Mouse (Mus musculus) right cerebral cortex, adult 2 months (tissue): ENCODE measurements at regions not wholly inside any gene's neighbourhood (a gene's known extent, or its start where the extent isn't known, plus 50 kb on each side); places are given as distances from the start of the nearest gene placed in this dataset.
"Not testable (repeated sequence)": the region's sequence is repeated elsewhere in the genome, so short reads cannot be mapped to it uniquely, and the experiment has no call there.

Experiments used
- DNase-seq, 2 experiments: peaks; one replicate each; pipeline ENCODE4 v3.0.0; 2021 to 2022; ENCODE audit warnings: low spot score in 2 of 2

- no peak for DNase-seq
Observed at GRCm38 (mm10) chr16:55168433-55168832, 129.4 kb downstream of the Zpld1 start.

GRCm38 (mm10) chr16:55166181-55166848 lies 131.5 kb downstream of the Zpld1 start:
- DNase-seq, result no peak

GRCm38 (mm10) chr16:55162926-55163325 lies 134.9 kb downstream of the Zpld1 start:
- DNase-seq, result no peak

- DNase-seq, result peak; percentile 25 to 34
Observed at GRCm38 (mm10) chr16:55151726-55152125, 146.1 kb downstream of the Zpld1 start.

- DNase-seq, result no peak
Observed at GRCm38 (mm10) chr16:55142431-55143173, 155.2 kb downstream of the Zpld1 start.

- DNase-seq, result no peak
Observed at GRCm38 (mm10) chr16:55134961-55135360, 162.8 kb downstream of the Zpld1 start.

- no peak for DNase-seq
Observed at GRCm38 (mm10) chr16:55097651-55098050, 200.1 kb downstream of the Zpld1 start.

GRCm38 (mm10) chr16:55087461-55087860 lies 210.3 kb downstream of the Zpld1 start:
- no peak for DNase-seq

GRCm38 (mm10) chr16:55076172-55076571 lies 221.6 kb downstream of the Zpld1 start:
- DNase-seq, result no peak

- peak; percentile 29 to 38 for DNase-seq
Observed at GRCm38 (mm10) chr16:55039777-55040176, 258.0 kb downstream of the Zpld1 start.

GRCm38 (mm10) chr16:55001661-55002289 lies 296.0 kb downstream of the Zpld1 start:
- DNase-seq, result peak; percentile 42 to 52

- DNase-seq, result no peak
Observed at GRCm38 (mm10) chr16:54991595-54992240, 306.1 kb downstream of the Zpld1 start.

- DNase-seq, result peak; percentile 73 to 78
Observed at GRCm38 (mm10) chr16:54983759-54984218, 314.0 kb downstream of the Zpld1 start.

GRCm38 (mm10) chr16:54970356-54970755 lies 327.4 kb downstream of the Zpld1 start:
- peak; percentile 48 to 54 for DNase-seq

GRCm38 (mm10) chr16:54943808-54944315 lies 353.9 kb downstream of the Zpld1 start:
- DNase-seq, result peak; percentile 23 to 38

GRCm38 (mm10) chr16:54928259-54928658 lies 369.5 kb downstream of the Zpld1 start:
- DNase-seq, result no peak

GRCm38 (mm10) chr16:54902911-54903310 lies 394.9 kb downstream of the Zpld1 start:
- DNase-seq, result no peak

- no peak for DNase-seq
Observed at GRCm38 (mm10) chr16:54901461-54901860, 396.3 kb downstream of the Zpld1 start.

- no peak for DNase-seq
Observed at GRCm38 (mm10) chr16:54894661-54895060, 403.1 kb downstream of the Zpld1 start.

GRCm38 (mm10) chr16:54857369-54857768 lies 440.4 kb downstream of the Zpld1 start:
- DNase-seq, result no peak

GRCm38 (mm10) chr16:54842996-54843395 lies 454.8 kb downstream of the Zpld1 start:
- DNase-seq, result not testable (repeated sequence)
